8 mouse cellular contexts compared by ENCODE assay signal in the genomic region with DNA sequence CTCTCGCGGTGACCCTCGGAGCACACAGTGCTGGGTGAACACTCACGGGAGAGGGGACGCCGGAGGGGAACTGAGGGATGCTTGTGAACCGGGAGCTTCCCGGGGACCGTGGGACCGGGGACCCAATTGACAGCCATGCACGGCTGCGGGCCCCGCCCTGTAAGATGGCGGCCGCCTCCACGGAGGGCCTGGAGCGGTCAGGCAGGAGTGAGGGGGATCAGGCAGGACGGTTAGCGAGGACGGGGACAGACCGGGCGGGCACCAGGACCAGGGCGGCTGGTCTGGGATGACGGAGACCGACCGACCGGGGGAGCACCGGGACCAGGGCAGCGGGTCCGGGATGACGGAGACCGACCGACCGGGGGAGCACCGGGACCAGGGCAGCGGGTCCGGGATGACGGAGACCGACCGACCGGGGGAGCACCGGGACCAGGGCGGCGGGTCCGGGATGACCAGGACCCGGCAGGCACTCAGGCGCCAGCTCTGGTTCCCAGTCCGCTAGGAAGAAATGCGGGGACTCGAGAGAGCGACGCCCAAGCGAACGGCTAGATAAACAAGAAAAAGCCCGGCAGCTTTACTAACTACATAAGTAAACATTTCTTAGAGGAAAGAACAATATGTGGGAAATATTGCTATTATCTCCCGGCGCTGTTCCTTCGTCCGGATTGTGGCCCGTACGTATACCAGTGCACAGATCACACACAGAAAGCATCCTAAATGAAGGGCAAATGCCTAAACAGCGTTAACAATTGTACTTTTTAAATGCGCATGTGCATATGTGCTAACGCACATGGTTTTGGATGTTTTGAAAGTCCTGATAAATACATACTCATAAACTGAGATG. TPM values are rescaled to one million over a fixed set of nuclear protein-coding genes. Genes with fewer than 3 reads are reported as not detected.
DNase-seq lines count a peak whose midpoint lies in the region; ATAC-seq and TF ChIP-seq lines count a peak whose summit lies in the region.

No protein-coding gene starts in this region.

- H3K4me2 ChIP-seq in forebrain, embryonic 16.5 days (ENCODE audit: low read length), result peak overlapping the region; percentile 54
- peak overlapping the region; percentile 59 for H3K4me2 ChIP-seq in lung, postnatal 0 days (replicated peaks; ENCODE audit: low read depth, low read length)

- H3K27me3 ChIP-seq in cerebellum, adult 2 months (ENCODE audit: control insufficient read depth, insufficient read depth, low read length), result no peaks in the 10 kb centered on the region
- no peaks in the 10 kb centered on the region for H3K27me3 ChIP-seq in forebrain, embryonic 16.5 days (replicated peaks; ENCODE audit: control insufficient read depth, insufficient read depth, low read length)
- H3K27me3 ChIP-seq in lung, postnatal 0 days (replicated peaks; ENCODE audit: insufficient read depth, low read length), result no peaks in the 10 kb centered on the region

- peak overlapping the region; percentile 99 for H3K27ac ChIP-seq in cerebellum, adult 2 months (ENCODE audit: insufficient read depth, low read length)
- peak overlapping the region; percentile 96 for H3K27ac ChIP-seq in forebrain, embryonic 16.5 days (ENCODE audit: low read length)
- H3K27ac ChIP-seq in lung, postnatal 0 days (ENCODE audit: low read length), result peak overlapping the region; percentile 97

- peak; percentile 39 for DNase-seq in MEL-GATA-1-ER (ENCODE audit: extremely low read depth, low read depth)
- DNase-seq in cerebellum, adult 2 months, result peak; percentile 88 to 93
- peak; percentile 70 to 81 for DNase-seq in layer of hippocampus, adult 8-10 months (ENCODE audit: low spot score in 2 of 2)
- DNase-seq in lung, postnatal 0 days (ENCODE audit: low spot score), result peak; percentile 77
- peak; percentile 62 for DNase-seq in ovary, adult 18-20 months (ENCODE audit: low spot score)
- DNase-seq in thymus, postnatal 14 days, result peak; percentile 8

- peak overlapping the region; percentile 95 for H3K4me3 ChIP-seq in cerebellum, adult 2 months (replicated peaks; ENCODE audit: insufficient read depth, low read depth, low read length)
- H3K4me3 ChIP-seq in forebrain, embryonic 16.5 days (replicated peaks; ENCODE audit: low read length), result peak overlapping the region; percentile 58
- peak overlapping the region; percentile 76 for H3K4me3 ChIP-seq in lung, postnatal 0 days (ENCODE audit: low read depth, low read length)

- H3K36me3 ChIP-seq in forebrain, embryonic 16.5 days (ENCODE audit: control insufficient read depth, insufficient read depth), result no peaks in the 10 kb centered on the region
- H3K36me3 ChIP-seq in lung, postnatal 0 days (ENCODE audit: insufficient read depth, low read length), result no peaks in the 10 kb centered on the region

- no peaks in the 10 kb centered on the region for H3K9me3 ChIP-seq in forebrain, embryonic 16.5 days (ENCODE audit: control insufficient read depth, low read length)
- H3K9me3 ChIP-seq in lung, postnatal 0 days (ENCODE audit: low read length), result no peaks in the 10 kb centered on the region

- peak; percentile 24; the same call in 1 of the 2 replicates for TF ChIP-seq POLR2A in cerebellum, adult 2 months (IDR thresholded peaks at IDR 0.05; ENCODE audit: borderline replicate concordance, insufficient read depth, low read length)

- no peak for TF ChIP-seq EP300 in lung, postnatal 0 days (IDR thresholded peaks at IDR 0.05)

- H3K9ac ChIP-seq in forebrain, embryonic 16.5 days (replicated peaks; ENCODE audit: low read depth, low read length), result peak overlapping the region; percentile 72
- H3K9ac ChIP-seq in lung, postnatal 0 days (replicated peaks; ENCODE audit: low read depth), result peak overlapping the region; percentile 65

- ATAC-seq in forebrain, embryonic 16.5 days, result peak; percentile 94
- peak; percentile 26 to 65 for ATAC-seq in hematopoietic stem cell, adult 5-6 weeks (replicated peaks in 1 of 2; ENCODE audit: insufficient read depth in 1 of 2, low FRiP score in 2 of 2, low TSS enrichment in 1 of 2, low read depth in 1 of 2, poor library complexity in 2 of 2, severe bottlenecking in 2 of 2)
- peak; percentile 92 for ATAC-seq in lung, postnatal 0 days

- no peak for TF ChIP-seq CTCF in cerebellum, adult 2 months (IDR thresholded peaks at IDR 0.05; ENCODE audit: borderline replicate concordance, insufficient read depth, low read depth, low read length)
- TF ChIP-seq CTCF in lung, postnatal 0 days (IDR thresholded peaks at IDR 0.05), result no peak; the same call in 1 of the 2 replicates

- H3K4me1 ChIP-seq in cerebellum, adult 2 months (ENCODE audit: control insufficient read depth, insufficient read depth, low read length), result peaks cover 4% of the 10 kb centered on the region; the same call in 1 of the 2 replicates
- H3K4me1 ChIP-seq in forebrain, embryonic 16.5 days (replicated peaks; ENCODE audit: control insufficient read depth, insufficient read depth, low read length), result peaks cover 3% of the 10 kb centered on the region
- no peaks in the 10 kb centered on the region for H3K4me1 ChIP-seq in lung, postnatal 0 days (ENCODE audit: insufficient read depth, low read depth, low read length)

- under 1% methylated on average over 64 of the region's 64 CpGs for WGBS in cerebellum, adult 2 months
- under 1% methylated on average over 64 of the region's 64 CpGs for WGBS in forebrain, embryonic 16.5 days
- WGBS in lung, postnatal 0 days, result 2% methylated on average over 54 of the region's 64 CpGs

RNA-seq across cellular contexts. Expression of a gene that starts 30.3 kb away (rescaled TPM):
- polyA plus RNA-seq in cerebellum, adult 2 months (2012; rRNA removed), result 1.00 and 2.7 TPM in 2 replicates
- 0.09 and 0.10 TPM in 2 replicates for polyA plus RNA-seq in forebrain, embryonic 16.5 days (2015; fragmentation: Nextera tagmentation; extraction: Ambion mirVana)
- not detected in 2 replicates for total RNA-seq in hematopoietic stem cell, adult 5-6 weeks (2017)
- total RNA-seq in layer of hippocampus, adult 8-10 months (2022), result 1 to 10 TPM; 1.3 to 2.1 (median 1.5) TPM
- polyA plus RNA-seq in lung, postnatal 0 days (2015; fragmentation: Nextera tagmentation; extraction: Ambion mirVana), result 2.9 and 3.0 TPM in 2 replicates

RNA-seq across cellular contexts. Expression of a gene that starts 45.5 kb away (rescaled TPM):
- polyA plus RNA-seq in cerebellum, adult 2 months (2012; rRNA removed), result 538 and 626 TPM in 2 replicates
- polyA plus RNA-seq in forebrain, embryonic 16.5 days (2015; fragmentation: Nextera tagmentation; extraction: Ambion mirVana), result 22.6 and 35.7 TPM in 2 replicates
- total RNA-seq in hematopoietic stem cell, adult 5-6 weeks (2017), result not detected in 2 replicates
- total RNA-seq in layer of hippocampus, adult 8-10 months (2022), result 100 to 1,000 TPM; 373 to 488 (median 430) TPM
- 0.24 and 0.32 TPM in 2 replicates for polyA plus RNA-seq in lung, postnatal 0 days (2015; fragmentation: Nextera tagmentation; extraction: Ambion mirVana)

Comparison
In these comparisons a context has a peak if more than half of its experiments do, and no peak if none do; other contexts are left out.
1. Peak in every context shown above with its lines: DNase-seq, ATAC-seq, H3K4me3 ChIP-seq and H3K27ac ChIP-seq.
2. DNase-seq: peak in every context shown above with its lines; median percentile 90 in cerebellum, adult 2 months; 77 in lung, postnatal 0 days; 76 in layer of hippocampus, adult 8-10 months; 62 in ovary, adult 18-20 months; 39 in MEL-GATA-1-ER; 8 in thymus, postnatal 14 days.
3. RNA of a gene that starts 45.5 kb away (polyA plus RNA-seq): 538 to 626 TPM in cerebellum, adult 2 months and 22.6 to 35.7 TPM in forebrain, embryonic 16.5 days; 0.24 to 0.32 TPM in lung, postnatal 0 days; every median in the first group is over 10 times any median in the second.